Mouse (Mus musculus) kidney, postnatal 14 days (tissue): Measurements from ENCODE around the gene Man1c1.

Experiments used
- DNase-seq: peaks from one replicate; pipeline ENCODE4 v3.0.0; 2022; ENCODE audit warnings: mixed read lengths

Man1c1 gene

GRCm38 (mm10) chr4:134723251-134723650, 19.2 kb upstream of the Man1c1 start:
- DNase-seq = peak; percentile 42

- no peak for DNase-seq
Measured at GRCm38 (mm10) chr4:134721076-134721475, 17.0 kb upstream of the Man1c1 start.

- DNase-seq = no peak
Measured at GRCm38 (mm10) chr4:134720371-134720770, 16.3 kb upstream of the Man1c1 start.

- no peak for DNase-seq
Measured at GRCm38 (mm10) chr4:134719489-134719888, 15.4 kb upstream of the Man1c1 start.

- DNase-seq = peak; percentile 90
Measured at GRCm38 (mm10) chr4:134713937-134714336, 9.8 kb upstream of the Man1c1 start.

- DNase-seq = no peak
Measured at GRCm38 (mm10) chr4:134705311-134705710, 1.2 kb upstream of the Man1c1 start.

GRCm38 (mm10) chr4:134704590-134704989, 500 bp upstream of the Man1c1 start:
- DNase-seq = no peak

- DNase-seq = peak; percentile 60
Measured at GRCm38 (mm10) chr4:134702981-134703834, 882 bp downstream of the Man1c1 start.

- peak; percentile 79 for DNase-seq
Measured at GRCm38 (mm10) chr4:134701934-134702333, 2.2 kb downstream of the Man1c1 start.

GRCm38 (mm10) chr4:134700911-134701310, 3.2 kb downstream of the Man1c1 start:
- no peak for DNase-seq

GRCm38 (mm10) chr4:134693202-134693940, 10.7 kb downstream of the Man1c1 start:
- no peak for DNase-seq

- no peak for DNase-seq
Measured at GRCm38 (mm10) chr4:134692388-134692787, 11.7 kb downstream of the Man1c1 start.

GRCm38 (mm10) chr4:134686022-134686661, 17.9 kb downstream of the Man1c1 start:
- no peak for DNase-seq

- no peak for DNase-seq
Measured at GRCm38 (mm10) chr4:134684637-134685338, 19.3 kb downstream of the Man1c1 start.

GRCm38 (mm10) chr4:134683892-134684291, 20.2 kb downstream of the Man1c1 start:
- no peak for DNase-seq

GRCm38 (mm10) chr4:134683008-134683407, 21.1 kb downstream of the Man1c1 start:
- DNase-seq = peak; percentile 47

GRCm38 (mm10) chr4:134682423-134682822, 21.7 kb downstream of the Man1c1 start:
- DNase-seq = no peak

GRCm38 (mm10) chr4:134681819-134682218, 22.3 kb downstream of the Man1c1 start:
- no peak for DNase-seq

- no peak for DNase-seq
Measured at GRCm38 (mm10) chr4:134677556-134678508, 26.3 kb downstream of the Man1c1 start.

- peak; percentile 30 for DNase-seq
Measured at GRCm38 (mm10) chr4:134675800-134676199, 28.3 kb downstream of the Man1c1 start.

GRCm38 (mm10) chr4:134674970-134675369, 29.1 kb downstream of the Man1c1 start:
- peak; percentile 56 for DNase-seq
